Mouse (Mus musculus) midbrain, embryonic 12.5 days (tissue): ENCODE data around the gene Cdk10. TPM values are rescaled to one million over a fixed set of nuclear protein-coding genes. Genes with fewer than 3 reads are reported as not detected.
A peak's percentile ranks its signal among the peaks of the same experiment; 100 is the strongest.
"Not testable (repeated sequence)": the region's sequence is repeated elsewhere in the genome, so short reads cannot be mapped to it uniquely, and the experiment has no call there.

Source experiments
- ATAC-seq: fragments of 200-750 bp; cut with Nextera tagmentation; 2 replicates; pipeline ENCODE4 v1.8.0; 2017; ENCODE audit warnings: low read depth, moderate TSS enrichment, moderate library complexity; ENCODE audit not compliant: low FRiP score
- H3K27ac ChIP-seq: fragments of 300-500 bp; sonication (generic); replicated peaks from 2 replicates; pipeline ENCODE4 v1.5.1; 2016; ENCODE audit warnings: mild to moderate bottlenecking
- H3K27me3 ChIP-seq: fragments of 300-500 bp; sonication (generic); 2 replicates; pipeline ENCODE4 v1.6.1; 2016; ENCODE audit warnings: mild to moderate bottlenecking
- H3K36me3 ChIP-seq: fragments of 300-500 bp; sonication (generic); 2 replicates; pipeline ENCODE4 v1.6.1; 2016
- H3K4me1 ChIP-seq: fragments of 300-500 bp; sonication (generic); 2 replicates; pipeline ENCODE4 v1.6.1; 2016
- H3K4me2 ChIP-seq: fragments of 300-500 bp; sonication (generic); replicated peaks from 2 replicates; pipeline ENCODE4 v1.6.1; 2016; ENCODE audit warnings: mild to moderate bottlenecking, moderate library complexity
- H3K4me3 ChIP-seq: fragments of 300-500 bp; sonication (generic); 2 replicates; pipeline ENCODE4 v1.5.1; 2016; ENCODE audit warnings: mild to moderate bottlenecking
- H3K9ac ChIP-seq: fragments of 300-500 bp; sonication (generic); replicated peaks from 2 replicates; pipeline ENCODE4 v1.6.1; 2016; ENCODE audit warnings: mild to moderate bottlenecking, moderate library complexity
- H3K9me3 ChIP-seq: fragments of 300-500 bp; sonication (generic); 2 replicates; pipeline ENCODE4 v1.6.1; 2016; ENCODE audit warnings: mild to moderate bottlenecking
- WGBS: fragments of 180-500 bp; shearing (Covaris S2); methylation state at CpG from one replicate; pipeline ENCODE4 v1.1.7; 2016; 5-methylcytosine and 5-hydroxymethylcytosine counted together
- polyA plus RNA-seq: library from polyadenylated mRNA; unstranded; fragments of >200 nt; fragmentation: Nextera tagmentation; extraction: Ambion mirVana; gene quantifications from 2 replicates; pipeline ENCODE4 v1.2.1, GENCODE M21; 2016

Gene Cdk10
- polyA plus RNA-seq: 34.1 and 35.6 TPM in 2 replicates

- peak within 1 kb of the TSS; percentile 79 for H3K27ac ChIP-seq
- peak within 1 kb of the TSS; percentile 89 for H3K9ac ChIP-seq
- H3K4me1 ChIP-seq: peaks cover 14% of the 10 kb centered on the region
Measured at GRCm38 (mm10) chr8:123224278-123225266, at the start of gene Cdk10. Gene Cdk10 (plus strand): TSS chr8:123224842.

GRCm38 (mm10) chr8:123181391-123181790, 43.3 kb upstream of the Cdk10 start:
- no peaks in the 10 kb centered on the region for H3K27me3 ChIP-seq
- H3K4me2 ChIP-seq: no peak overlapping the region
- 68% methylated on average over 3 of the region's 3 CpGs for WGBS
- H3K36me3 ChIP-seq: no peaks in the 10 kb centered on the region
- no peaks in the 10 kb centered on the region for H3K4me1 ChIP-seq
- H3K4me3 ChIP-seq: no peak overlapping the region
- no peak overlapping the region for H3K9ac ChIP-seq
- no peak overlapping the region for H3K27ac ChIP-seq
- H3K9me3 ChIP-seq: peaks cover 15% of the 10 kb centered on the region
- ATAC-seq: no peak

More at GRCm38 (mm10) chr8:123224278-123225266, at the start of gene Cdk10:
- H3K4me3 ChIP-seq: peak within 1 kb of the TSS; percentile 81
- peak within 1 kb of the TSS; percentile 84 for H3K4me2 ChIP-seq
- H3K9me3 ChIP-seq: no peaks in the 10 kb centered on the region
- H3K27me3 ChIP-seq: no peaks in the 10 kb centered on the region
- H3K36me3 ChIP-seq: peaks cover 27% of the 10 kb centered on the region
- 4% methylated on average over 59 of the region's 59 CpGs for WGBS
- ATAC-seq: peak; percentile 92

- WGBS: 51% methylated on average over 19 of the region's 19 CpGs
- no peak for ATAC-seq
- no peaks in the 10 kb centered on the region; the same call in 1 of the 2 replicates for H3K27me3 ChIP-seq
- H3K9ac ChIP-seq: no peak within 1 kb of the TSS
- H3K9me3 ChIP-seq: no peaks in the 10 kb centered on the region
- H3K36me3 ChIP-seq: no peaks in the 10 kb centered on the region
- no peak within 1 kb of the TSS for H3K27ac ChIP-seq
- H3K4me3 ChIP-seq: no peak within 1 kb of the TSS
- H3K4me1 ChIP-seq: 0 out of 2 replicates have a peak, but pooled peaks cover 2% of the 10 kb centered on the region
- H3K4me2 ChIP-seq: no peak within 1 kb of the TSS
Measured at GRCm38 (mm10) chr8:123185566-123186409, 38.9 kb upstream of the Cdk10 start, which contains the start of gene Dpep1. Gene Dpep1 (plus strand): TSS chr8:123186242.

DNA sequence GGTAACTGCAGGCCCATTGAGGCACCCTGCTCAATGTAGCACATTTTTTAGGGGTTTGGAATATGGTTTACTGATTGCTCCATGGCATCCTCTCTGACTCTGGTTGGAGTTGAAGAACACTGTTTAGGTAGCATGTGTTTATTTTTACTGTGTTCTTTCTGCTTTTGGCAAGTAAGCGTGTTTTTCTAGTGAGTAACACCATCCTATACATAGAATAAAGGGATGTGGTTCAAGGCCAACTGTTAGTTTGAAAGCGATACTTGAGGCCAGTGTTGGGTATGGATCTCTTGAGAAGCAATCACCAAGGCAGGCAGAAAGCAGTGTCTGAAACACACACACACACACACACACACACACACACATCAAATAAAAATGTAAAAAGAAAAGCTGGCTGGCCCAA, 36.6 kb upstream of the Cdk10 start:
- 0 out of 2 replicates have a peak, but pooled peaks cover 2% of the 10 kb centered on the region for H3K4me1 ChIP-seq
- H3K4me3 ChIP-seq: no peak overlapping the region
- H3K27ac ChIP-seq: no peak overlapping the region
- no peaks in the 10 kb centered on the region for H3K36me3 ChIP-seq
- no peak overlapping the region for H3K4me2 ChIP-seq
- 85% methylated on average over 2 of the region's 2 CpGs for WGBS
- no peak for ATAC-seq
- H3K9ac ChIP-seq: no peak overlapping the region
- H3K27me3 ChIP-seq: no peaks in the 10 kb centered on the region; the same call in 1 of the 2 replicates
- H3K9me3 ChIP-seq: no peaks in the 10 kb centered on the region

- no peak overlapping the region for H3K4me2 ChIP-seq
- no peaks in the 10 kb centered on the region for H3K9me3 ChIP-seq
- no peak overlapping the region for H3K27ac ChIP-seq
- 81% methylated on average over 7 of the region's 7 CpGs for WGBS
- H3K4me3 ChIP-seq: no peak overlapping the region
- ATAC-seq: no peak
- H3K4me1 ChIP-seq: 0 out of 2 replicates have a peak, but pooled peaks cover 2% of the 10 kb centered on the region
- no peaks in the 10 kb centered on the region; the same call in 1 of the 2 replicates for H3K27me3 ChIP-seq
- no peaks in the 10 kb centered on the region for H3K36me3 ChIP-seq
- no peak overlapping the region for H3K9ac ChIP-seq
Measured at GRCm38 (mm10) chr8:123188841-123189240, 35.8 kb upstream of the Cdk10 start.

DNA sequence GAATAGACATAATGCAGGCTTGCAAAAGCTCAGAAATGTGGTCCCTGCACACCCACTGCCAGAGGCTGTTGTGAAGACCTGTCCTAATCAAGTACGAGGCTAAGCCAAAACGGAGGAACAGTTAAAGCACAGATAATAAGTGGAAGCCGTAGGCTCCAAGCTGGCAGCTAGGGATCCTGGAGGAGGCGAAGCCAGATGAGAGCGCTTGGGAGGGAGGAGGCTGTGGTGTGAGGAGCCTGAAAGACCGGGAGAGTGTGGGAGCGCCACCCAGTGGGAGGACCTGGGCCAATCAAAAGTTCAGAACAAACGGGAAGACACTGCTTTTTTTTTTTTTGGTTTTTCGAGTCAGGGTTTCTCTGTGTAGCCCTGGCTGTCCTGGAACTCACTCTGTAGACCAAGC, 34.0 kb upstream of the Cdk10 start:
- 0 out of 2 replicates have a peak, but pooled peaks cover 2% of the 10 kb centered on the region for H3K4me1 ChIP-seq
- no peaks in the 10 kb centered on the region; the same call in 1 of the 2 replicates for H3K27me3 ChIP-seq
- no peak overlapping the region for H3K9ac ChIP-seq
- H3K4me2 ChIP-seq: peak overlapping the region; percentile 13; the same call in 1 of the 2 replicates
- no peak for ATAC-seq
- no peak overlapping the region for H3K27ac ChIP-seq
- H3K9me3 ChIP-seq: no peaks in the 10 kb centered on the region
- 2% methylated on average over 9 of the region's 9 CpGs for WGBS
- no peak overlapping the region for H3K4me3 ChIP-seq
- no peaks in the 10 kb centered on the region for H3K36me3 ChIP-seq

DNA sequence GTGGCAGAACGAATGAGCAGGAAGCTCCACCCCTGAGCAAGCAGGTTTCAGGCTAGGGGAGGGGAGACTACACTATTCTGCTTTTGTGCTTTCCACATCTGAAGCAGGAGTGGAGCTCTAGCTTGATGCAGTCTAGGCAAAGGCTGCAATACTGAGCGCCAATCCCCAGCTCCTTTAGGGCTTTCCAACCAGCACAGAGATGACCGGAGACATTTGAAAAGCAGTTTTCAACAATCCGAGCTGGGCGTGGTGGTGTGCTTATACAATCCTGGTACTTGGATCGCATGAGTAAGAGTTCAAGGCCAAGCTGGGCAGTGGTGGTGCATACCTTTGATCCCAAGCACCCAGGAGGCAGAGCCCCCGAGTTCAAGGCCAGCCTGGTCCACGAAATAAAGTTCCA, 32.7 kb upstream of the Cdk10 start:
- H3K9ac ChIP-seq: no peak overlapping the region
- no peaks in the 10 kb centered on the region for H3K36me3 ChIP-seq
- WGBS: 62% methylated on average over 8 of the region's 8 CpGs
- ATAC-seq: no peak
- H3K4me3 ChIP-seq: no peak overlapping the region
- H3K27me3 ChIP-seq: no peaks in the 10 kb centered on the region; the same call in 1 of the 2 replicates
- H3K4me1 ChIP-seq: 0 out of 2 replicates have a peak, but pooled peaks cover 2% of the 10 kb centered on the region
- H3K27ac ChIP-seq: no peak overlapping the region
- no peak overlapping the region for H3K4me2 ChIP-seq
- no peaks in the 10 kb centered on the region for H3K9me3 ChIP-seq

- Histone ChIP-seq H3K4me2 (no peak overlapping the region), H3K9me3 (no peaks in the 10 kb centered on the region), H3K27ac (no peak overlapping the region), H3K36me3 (no peaks in the 10 kb centered on the region), H3K9ac (no peak overlapping the region), H3K4me3 (no peak overlapping the region), H3K27me3 (no peaks in the 10 kb centered on the region; the same call in 1 of the 2 replicates), H3K4me1 (0 out of 2 replicates have a peak, but pooled peaks cover 2% of the 10 kb centered on the region)
- ATAC-seq: no peak
- WGBS: 90% methylated on average over 9 of the region's 9 CpGs
Measured at GRCm38 (mm10) chr8:123193771-123194170, 30.9 kb upstream of the Cdk10 start.

DNA sequence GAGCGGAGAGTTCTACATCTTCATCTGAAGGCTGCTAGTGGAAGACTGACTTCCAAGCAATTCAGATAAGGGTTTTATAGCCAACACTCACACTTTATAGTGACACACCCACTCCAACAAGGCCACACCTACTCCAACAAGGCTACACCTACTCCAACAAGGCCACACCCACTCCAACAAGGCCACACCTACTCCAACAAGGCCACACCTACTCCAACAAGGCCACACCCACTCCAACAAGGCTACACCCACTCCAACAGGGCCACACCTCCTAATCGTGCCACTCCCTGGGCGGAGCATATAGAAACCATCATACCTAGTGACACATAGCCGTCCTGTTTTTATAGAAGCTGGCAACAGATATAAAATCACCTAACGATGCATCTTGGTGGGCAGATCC, 27.6 kb upstream of the Cdk10 start:
- ATAC-seq, H3K4me2 ChIP-seq, H3K4me1 ChIP-seq, H3K27me3 ChIP-seq, H3K36me3 ChIP-seq, H3K27ac ChIP-seq, H3K4me3 ChIP-seq, H3K9me3 ChIP-seq, H3K9ac ChIP-seq: not testable (repeated sequence)
- 80% methylated on average over 5 of the region's 5 CpGs for WGBS

- Histone ChIP-seq H3K4me1 (no peaks in the 10 kb centered on the region), H3K4me2 (no peak overlapping the region), H3K9ac (no peak overlapping the region), H3K27ac (no peak overlapping the region), H3K27me3 (0 out of 2 replicates have a peak, but pooled peaks cover 4% of the 10 kb centered on the region), H3K4me3 (no peak overlapping the region), H3K36me3 (peaks cover 4% of the 10 kb centered on the region; the same call in 1 of the 2 replicates), H3K9me3 (no peaks in the 10 kb centered on the region)
- 75% methylated on average over 14 of the region's 14 CpGs for WGBS
- no peak for ATAC-seq
Measured at GRCm38 (mm10) chr8:123199864-123200263, 24.8 kb upstream of the Cdk10 start.

DNA sequence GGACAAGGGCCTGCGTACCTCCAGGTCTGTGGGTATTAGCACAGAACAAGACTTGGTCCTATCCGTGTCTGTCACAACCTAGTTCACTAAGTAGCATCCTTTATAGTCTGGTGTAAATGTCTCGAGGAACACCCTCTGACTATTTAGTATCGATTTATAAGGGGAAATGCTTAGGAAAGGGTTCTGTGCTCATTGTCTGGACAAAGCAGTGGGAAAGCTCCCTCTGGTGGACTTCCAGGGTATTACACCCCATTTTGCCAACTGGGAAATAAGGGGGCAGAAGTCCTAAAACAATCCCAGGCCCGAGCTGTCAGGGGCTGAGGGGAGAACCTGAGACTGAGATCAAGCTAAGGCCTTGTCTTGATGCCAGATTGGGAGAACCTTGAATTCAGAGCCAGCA, 22.4 kb upstream of the Cdk10 start:
- no peaks in the 10 kb centered on the region for H3K4me1 ChIP-seq
- WGBS: 33% methylated on average over 5 of the region's 5 CpGs

More for the DNA sequence above, 22.4 kb upstream of the Cdk10 start:
- no peak overlapping the region for H3K9ac ChIP-seq
- H3K27ac ChIP-seq: no peak overlapping the region
- H3K9me3 ChIP-seq: no peaks in the 10 kb centered on the region
- H3K4me3 ChIP-seq: no peak overlapping the region
- 0 out of 2 replicates have a peak, but pooled peaks cover 4% of the 10 kb centered on the region for H3K27me3 ChIP-seq
- peaks cover 25% of the 10 kb centered on the region for H3K36me3 ChIP-seq
- ATAC-seq: no peak
- no peak overlapping the region for H3K4me2 ChIP-seq
